Comparison of ENCODE assay signal across 10 mouse cellular contexts in the genomic region with DNA sequence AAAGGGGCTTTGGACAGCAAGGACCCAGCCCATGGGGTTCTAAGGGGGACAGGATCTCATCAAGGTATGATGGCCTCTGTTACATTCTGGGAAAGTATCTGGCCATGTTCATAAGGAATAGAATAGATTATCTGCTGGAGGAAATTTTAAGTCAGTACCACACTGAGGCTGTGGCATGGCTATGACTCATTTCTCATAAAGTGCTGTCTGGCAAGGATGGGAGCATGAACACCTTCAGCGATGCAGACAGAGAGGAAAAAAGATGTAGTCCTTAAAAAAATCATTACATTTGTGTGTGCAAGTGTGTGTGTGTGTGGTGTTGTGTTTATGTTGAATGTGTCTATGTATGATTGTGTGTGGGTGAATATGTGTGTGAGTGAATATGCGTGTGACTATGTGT.
"Had no signal": no experiment of that assay in that cellular context is flagged by ENCODE, and none has a peak within 500 bp of the region (broad histone marks: within the 10 kb centered on the region; RNA-seq: fewer than 3 reads in every experiment).

No protein-coding gene starts in this region.

- DNase-seq: lung, adult 18-20 months; lung, embryonic 14.5 days; lung, postnatal 10 days; lung, postnatal 4 days; midbrain, embryonic 14.5 days; retina, postnatal 1 day; spleen, adult 18-20 months; thymus, adult 2 months; thymus, postnatal 25 days; thymus, postnatal 4 days had no signal
